Mouse (Mus musculus) bone marrow, adult 2 months (tissue): ENCODE measurements at regions not wholly inside any gene's neighbourhood (a gene's known extent, or its start where the extent isn't known, plus 50 kb on each side); places are given as distances from the start of the nearest gene placed in this dataset.

Experiments used
- H3K27ac ChIP-seq: fragments of 200-500 bp; 2 replicates; pipeline ENCODE4 v1.5.1; 2012; ENCODE audit warnings: low read depth, mild to moderate bottlenecking, control low read depth, inconsistent platforms, low read length; ENCODE audit not compliant: control insufficient read depth, poor library complexity, insufficient read depth
- H3K4me1 ChIP-seq: fragments of 200-500 bp; 2 replicates; pipeline ENCODE4 v1.6.1; 2011; ENCODE audit warnings: low read length; ENCODE audit not compliant: control insufficient read depth, insufficient read depth
- H3K4me3 ChIP-seq: fragments of 200-500 bp; replicated peaks from 2 replicates; pipeline ENCODE3; 2011; ENCODE audit warnings: mild to moderate bottlenecking, low read depth, low read length, control low read depth; ENCODE audit not compliant: control insufficient read depth
- CTCF ChIP-seq: fragments of 200-500 bp; IDR thresholded peaks from 2 replicates; pipeline ENCODE4 v1.5.1; 2011; ENCODE audit warnings: low read length, control low read depth; ENCODE audit not compliant: control insufficient read depth, insufficient read depth
- POLR2A ChIP-seq: fragments of 200-500 bp; IDR thresholded peaks from 2 replicates; pipeline ENCODE4 v1.6.1; 2011; ENCODE audit warnings: low read depth, mild to moderate bottlenecking, control low read depth, low read length, borderline replicate concordance; ENCODE audit not compliant: control insufficient read depth
- WGBS: fragments of 180-500 bp; shearing (Covaris S2); methylation state at CpG from one replicate; pipeline ENCODE4 v1.1.7; 2018; 5-methylcytosine and 5-hydroxymethylcytosine counted together

- Histone ChIP-seq H3K27ac (no peak overlapping the region), H3K4me1 (no peaks in the 10 kb centered on the region), H3K4me3 (no peak overlapping the region)
- TF ChIP-seq CTCF, result no peak
- no peak for TF ChIP-seq POLR2A
- 73% methylated on average over 2 of the region's 2 CpGs for WGBS
These were observed 71.0 kb upstream of the Rxfp2 start for GRCm38 (mm10) chr5:149947491-149947890.

GRCm38 (mm10) chr5:149956931-149957330 lies 61.5 kb upstream of the Rxfp2 start:
- Histone ChIP-seq H3K27ac (no peak overlapping the region), H3K4me3 (no peak overlapping the region), H3K4me1 (no peaks in the 10 kb centered on the region)
- WGBS, result 90% methylated on average over 4 of the region's 4 CpGs
- TF ChIP-seq POLR2A (no peak), CTCF (no peak)

- TF ChIP-seq POLR2A, result no peak
- no peak for TF ChIP-seq CTCF
- no peaks in the 10 kb centered on the region for H3K4me1 ChIP-seq
- 90% methylated on average over 11 of the region's 11 CpGs for WGBS
- H3K4me3 ChIP-seq, result no peak overlapping the region
- no peak overlapping the region for H3K27ac ChIP-seq
These were observed 57.3 kb upstream of the Rxfp2 start for GRCm38 (mm10) chr5:149961178-149961577.

GRCm38 (mm10) chr5:149964748-149965147 lies 53.7 kb upstream of the Rxfp2 start:
- Histone ChIP-seq H3K27ac (no peak overlapping the region), H3K4me3 (no peak overlapping the region), H3K4me1 (no peaks in the 10 kb centered on the region)
- 48% methylated on average over 13 of the region's 13 CpGs for WGBS
- TF ChIP-seq CTCF, result no peak
- no peak for TF ChIP-seq POLR2A
